Mouse (Mus musculus): ENCODE results near the gene Amd2.

The Amd2 gene

GRCm38 (mm10) chr10:35711792-35712191 lies at the start of gene Amd2:
Amd2 (minus strand) TSS chr10:35711892.
- DNase-seq (ENCODE audit: low spot score) = no peak

- DNase-seq (ENCODE audit: low spot score) = no peak
Measured at GRCm38 (mm10) chr10:35761280-35761679, 49.6 kb upstream of the Amd2 start.

GRCm38 (mm10) chr10:35737639-35738038 lies 25.9 kb upstream of the Amd2 start:
- DNase-seq (ENCODE audit: low spot score) = no peak

- DNase-seq (ENCODE audit: low spot score) = no peak
Measured at GRCm38 (mm10) chr10:35714266-35714665, 2.6 kb upstream of the Amd2 start.

Measured in ovary, adult 18-20 months (tissue).